Comparison of ENCODE assay signal across 8 mouse cellular contexts in the genomic region with DNA sequence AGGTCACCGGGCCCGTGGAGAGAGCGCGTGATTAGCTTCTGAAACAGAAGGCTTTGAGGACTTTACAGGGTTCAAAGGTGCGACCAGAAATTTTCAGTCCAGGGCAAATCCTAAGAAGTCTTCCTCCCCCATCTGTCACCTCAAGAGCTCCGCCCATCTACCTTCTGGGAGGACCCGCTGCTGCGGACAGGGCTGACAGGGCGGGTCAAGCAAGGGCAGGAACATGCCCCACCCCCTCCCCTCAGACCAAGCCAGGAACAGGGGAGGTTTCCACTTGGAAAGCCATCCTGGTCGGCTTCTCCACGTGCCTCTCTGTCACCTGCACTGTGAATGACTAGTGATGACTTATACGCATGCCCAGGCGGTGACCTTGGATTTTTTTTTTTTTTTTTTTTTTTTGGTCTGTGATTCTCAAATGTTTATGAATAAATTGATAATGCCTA. TPM values are rescaled to one million over a fixed set of nuclear protein-coding genes. Genes with fewer than 3 reads are reported as not detected.
DNase-seq lines count a peak whose midpoint lies in the region; ATAC-seq and TF ChIP-seq lines count a peak whose summit lies in the region.
"Had no signal": no experiment of that assay in that cellular context is flagged by ENCODE, and none has a peak within 500 bp of the region (broad histone marks: within the 10 kb centered on the region; RNA-seq: fewer than 3 reads in every experiment).

No protein-coding gene starts in this region.

- H3K4me3 ChIP-seq in hindbrain, embryonic 16.5 days (ENCODE audit: low read length): no peak overlapping the region
- H3K4me3 ChIP-seq in liver, embryonic 14.5 days (ENCODE audit: insufficient read depth in 1 of 2, low read depth in 2 of 2, low read length in 2 of 2): no peak overlapping the region

- H3K27ac ChIP-seq in hindbrain, embryonic 16.5 days (ENCODE audit: low read depth, low read length): no peak overlapping the region
- no peak overlapping the region for H3K27ac ChIP-seq in liver, embryonic 14.5 days
- H3K27ac ChIP-seq: macrophage had no signal

- no peaks in the 10 kb centered on the region for H3K9me3 ChIP-seq in hindbrain, embryonic 16.5 days (ENCODE audit: control insufficient read depth, low read length)
- no peaks in the 10 kb centered on the region for H3K9me3 ChIP-seq in liver, embryonic 14.5 days (ENCODE audit: control insufficient read depth, low read length)

- H3K4me2 ChIP-seq in hindbrain, embryonic 16.5 days (ENCODE audit: low read length): no peak overlapping the region
- H3K4me2 ChIP-seq in liver, embryonic 14.5 days (ENCODE audit: low read depth): no peak overlapping the region; the same call in 1 of the 2 replicates

- H3K9ac ChIP-seq in hindbrain, embryonic 16.5 days (ENCODE audit: low read depth, low read length): no peak overlapping the region
- no peak overlapping the region for H3K9ac ChIP-seq in liver, embryonic 14.5 days (replicated peaks)

- peaks cover 8% of the 10 kb centered on the region for H3K4me1 ChIP-seq in hindbrain, embryonic 16.5 days (ENCODE audit: control insufficient read depth, insufficient read depth, low read depth, low read length)
- peaks cover 0 to 13% of the 10 kb centered on the region in 2 experiments; a peak in 2 of 4 replicates for H3K4me1 ChIP-seq in liver, embryonic 14.5 days (replicated peaks; ENCODE audit: control insufficient read depth in 2 of 2, insufficient read depth in 2 of 2, low read length in 1 of 2)

- peak; percentile 74 for DNase-seq in ES-CJ7 (ENCODE audit: low read depth, low spot score)
- peak; percentile 70 for DNase-seq in embryo, embryonic 10.5 days (ENCODE audit: low spot score)
- peak in 2 of 3 experiments; percentile 24 to 27 for DNase-seq in liver, embryonic 14.5 days (ENCODE audit: low read depth in 3 of 3, low spot score in 3 of 3)
- no peak for DNase-seq in testis, postnatal 14 days (ENCODE audit: low spot score)
- DNase-seq in frontal cortex, postnatal 14 days (ENCODE audit: low spot score in 2 of 2): no peak
- DNase-seq in ovary, postnatal 14 days (ENCODE audit: low spot score): no peak

- peak; percentile 26 for ATAC-seq in hindbrain, embryonic 16.5 days
- ATAC-seq in liver, embryonic 14.5 days (ENCODE audit: insufficient read depth): peak; percentile 33; the same call in 1 of the 2 replicates

- H3K27me3 ChIP-seq in hindbrain, embryonic 16.5 days (replicated peaks; ENCODE audit: control insufficient read depth, insufficient read depth, low read length): no peaks in the 10 kb centered on the region
- H3K27me3 ChIP-seq in liver, embryonic 14.5 days (ENCODE audit: control insufficient read depth, insufficient read depth, low read length): no peaks in the 10 kb centered on the region

- no peak for TF ChIP-seq EP300 in liver, embryonic 14.5 days (IDR thresholded peaks at IDR 0.05; ENCODE audit: low read depth)

- no peak for TF ChIP-seq CTCF in liver, embryonic 14.5 days (IDR thresholded peaks at IDR 0.05; ENCODE audit: low read depth)

- no peaks in the 10 kb centered on the region for H3K36me3 ChIP-seq in hindbrain, embryonic 16.5 days (ENCODE audit: control insufficient read depth, insufficient read depth, low read length)
- H3K36me3 ChIP-seq in liver, embryonic 14.5 days (replicated peaks; ENCODE audit: control insufficient read depth, insufficient read depth, low read depth): no peaks in the 10 kb centered on the region

- WGBS in hindbrain, embryonic 16.5 days: 22% methylated on average over 13 of the region's 13 CpGs
- 31% methylated on average over 13 of the region's 13 CpGs for WGBS in liver, embryonic 14.5 days (ENCODE audit: insufficient replicate concordance)

RNA-seq across cellular contexts. Expression of gene Mab21l3, which starts 43.2 kb away (rescaled TPM):
- 0.16 TPM in 2 replicates for polyA plus RNA-seq in hindbrain, embryonic 16.5 days (2015; fragmentation: Nextera tagmentation; extraction: Ambion mirVana)
- polyA plus RNA-seq in liver, embryonic 14.5 days (2012; rRNA removed): 0.01 and 0.02 TPM in 2 replicates
- not detected in 2 replicates for polyA plus RNA-seq in liver, embryonic 14.5 days (2014; fragmentation: Nextera tagmentation; extraction: Ambion mirVana)

Comparison
In these comparisons a context has a peak if more than half of its experiments do, and no peak if none do; other contexts are left out.
1. DNase-seq: peak in ES-CJ7 (single experiment), embryo, embryonic 10.5 days (single experiment) and liver, embryonic 14.5 days (2 of 3); none in testis, postnatal 14 days (single experiment), frontal cortex, postnatal 14 days (0 of 2) and ovary, postnatal 14 days (single experiment).